Mouse (Mus musculus) layer of hippocampus, postnatal 10 days (tissue): Measurements from ENCODE around the gene Sdc4. TPM values are rescaled to one million over a fixed set of nuclear protein-coding genes. Genes with fewer than 3 reads are reported as not detected.

ENCODE experiments used
- DNase-seq, 2 experiments: peaks; one replicate each; pipeline ENCODE4 v3.0.0; 2021; ENCODE audit warnings: low spot score in 2 of 2
- total RNA-seq, 2 experiments: library from RNA; stranded (reverse); gene quantifications; 2 replicates each; pipeline ENCODE4 v1.2.3; 2021

The Sdc4 gene
- total RNA-seq, 2 experiments from 2014 or later, result 74.2 to 83.4 TPM

GRCm38 (mm10) chr2:164431676-164432465 lies 11.8 kb downstream of the Sdc4 start:
- DNase-seq, result no peak

- no peak for DNase-seq
These were observed 13.0 kb downstream of the Sdc4 start for GRCm38 (mm10) chr2:164430697-164431096.

- no peak for DNase-seq
These were observed 13.6 kb downstream of the Sdc4 start for GRCm38 (mm10) chr2:164429881-164430615.

GRCm38 (mm10) chr2:164428451-164428850 lies 15.2 kb downstream of the Sdc4 start:
- no peak for DNase-seq

- DNase-seq, result no peak
These were observed 16.7 kb downstream of the Sdc4 start for GRCm38 (mm10) chr2:164426952-164427351.

- no peak for DNase-seq
These were observed 17.6 kb downstream of the Sdc4 start for GRCm38 (mm10) chr2:164426121-164426520.

- no peak for DNase-seq
These were observed 18.3 kb downstream of the Sdc4 start for GRCm38 (mm10) chr2:164425401-164425800.

GRCm38 (mm10) chr2:164424406-164424805 lies 19.3 kb downstream of the Sdc4 start:
- DNase-seq, result no peak

- DNase-seq, result no peak
These were observed 20.2 kb downstream of the Sdc4 start for GRCm38 (mm10) chr2:164423464-164423863.

GRCm38 (mm10) chr2:164422675-164423393 lies 20.9 kb downstream of the Sdc4 start:
- no peak for DNase-seq

- DNase-seq, result no peak
These were observed 21.7 kb downstream of the Sdc4 start for GRCm38 (mm10) chr2:164421979-164422378.

- DNase-seq, result no peak
These were observed 22.4 kb downstream of the Sdc4 start for GRCm38 (mm10) chr2:164421306-164421705.

GRCm38 (mm10) chr2:164419489-164419888 lies 24.2 kb downstream of the Sdc4 start:
- no peak for DNase-seq

- no peak for DNase-seq
These were observed 25.3 kb downstream of the Sdc4 start for GRCm38 (mm10) chr2:164418308-164418875.

- peak in 1 of 2 experiments; percentile 53 for DNase-seq
These were observed 26.5 kb downstream of the Sdc4 start for GRCm38 (mm10) chr2:164417198-164417597.

- DNase-seq, result no peak
These were observed 29.1 kb downstream of the Sdc4 start for GRCm38 (mm10) chr2:164414581-164414980.

- no peak for DNase-seq
These were observed 29.5 kb downstream of the Sdc4 start for GRCm38 (mm10) chr2:164414167-164414566.

- peak; percentile 77 to 83 for DNase-seq
These were observed 36.0 kb downstream of the Sdc4 start for GRCm38 (mm10) chr2:164407708-164408107.

GRCm38 (mm10) chr2:164405519-164405918 lies 38.2 kb downstream of the Sdc4 start:
- DNase-seq, result no peak

GRCm38 (mm10) chr2:164405060-164405459 lies 38.6 kb downstream of the Sdc4 start, which contains the start of gene Matn4:
Matn4 (minus strand) TSS chr2:164405160.
- no peak for DNase-seq
